Mouse (Mus musculus) myocyte (in vitro differentiated cells): ENCODE data around the gene Ppp1r13l. TPM values are rescaled to one million over a fixed set of nuclear protein-coding genes. Genes with fewer than 3 reads are reported as not detected.

Experiments
- H3K27me3 ChIP-seq: one replicate; pipeline ENCODE4 v1.6.1; 2011; ENCODE audit not compliant: control insufficient read depth, insufficient read depth, insufficient read length
- H3K36me3 ChIP-seq: one replicate; pipeline ENCODE4 v1.6.1; 2011; ENCODE audit not compliant: control insufficient read depth, insufficient read depth
- H3K4me2 ChIP-seq: one replicate; pipeline ENCODE4 v1.6.1; 2011; ENCODE audit warnings: low read depth, control low read depth
- H3K4me3 ChIP-seq: one replicate; pipeline ENCODE4 v1.5.1; 2011; ENCODE audit warnings: mild to moderate bottlenecking, control low read depth, moderate library complexity
- H3K79me2 ChIP-seq: one replicate; pipeline ENCODE4 v1.6.1; 2011; ENCODE audit not compliant: control insufficient read depth, insufficient read depth
- H3ac ChIP-seq: one replicate; pipeline ENCODE4 v1.6.1; 2011; ENCODE audit not compliant: control insufficient read depth, insufficient read length
- CEBPB ChIP-seq: IDR thresholded peaks from 2 replicates; pipeline ENCODE4 v1.6.1; 2011; ENCODE audit warnings: mild to moderate bottlenecking, moderate library complexity; ENCODE audit not compliant: poor library complexity, insufficient read depth, severe bottlenecking
- E2F4 ChIP-seq: IDR thresholded peaks from one replicate; pipeline ENCODE4 v1.6.1; 2011; ENCODE audit warnings: mild to moderate bottlenecking, control low read depth, moderate library complexity; ENCODE audit not compliant: insufficient read depth
- MAX ChIP-seq: IDR thresholded peaks from one replicate; pipeline ENCODE4 v1.6.1; 2011; ENCODE audit warnings: low read depth, mild to moderate bottlenecking, control low read depth
- MYOD1 ChIP-seq, 3 experiments: IDR thresholded peaks; one replicate each; pipeline ENCODE4 v1.6.1; 2011; ENCODE audit warnings: control low read depth in 2 of 3, low read depth in 2 of 3, mild to moderate bottlenecking in 2 of 3, moderate library complexity in 1 of 3; ENCODE audit not compliant: insufficient read length in 2 of 3, control insufficient read depth in 1 of 3
- MYOG ChIP-seq, 3 experiments: IDR thresholded peaks; one replicate each; pipeline ENCODE4 v1.6.1; 2011; ENCODE audit warnings: control low read depth in 2 of 3, low read depth in 2 of 3, mild to moderate bottlenecking in 2 of 3; ENCODE audit not compliant: insufficient read length in 2 of 3, control insufficient read depth in 1 of 3, insufficient read depth in 1 of 3
- POLR2A ChIP-seq: IDR thresholded peaks from one replicate; pipeline ENCODE4 v1.6.1; 2011; ENCODE audit warnings: low read depth, mild to moderate bottlenecking, control low read depth, moderate library complexity; ENCODE audit not compliant: insufficient read length
- POLR2AphosphoS2 ChIP-seq: IDR thresholded peaks from one replicate; pipeline ENCODE4 v1.6.1; 2011; ENCODE audit warnings: low read depth, control low read depth; ENCODE audit not compliant: insufficient read length
- REST ChIP-seq: IDR thresholded peaks from one replicate; pipeline ENCODE4 v1.6.1; 2011; ENCODE audit warnings: mild to moderate bottlenecking, control low read depth, moderate library complexity; ENCODE audit not compliant: insufficient read depth, insufficient read length
- SRF ChIP-seq: IDR thresholded peaks from one replicate; pipeline ENCODE4 v1.6.1; 2011; ENCODE audit warnings: low read depth; ENCODE audit not compliant: control insufficient read depth, insufficient read length
- TCF12 ChIP-seq: IDR thresholded peaks from one replicate; pipeline ENCODE4 v1.6.1; 2011; ENCODE audit warnings: mild to moderate bottlenecking, control low read depth; ENCODE audit not compliant: poor library complexity, insufficient read depth, severe bottlenecking
- TCF3 ChIP-seq: IDR thresholded peaks from one replicate; pipeline ENCODE4 v1.6.1; 2011; ENCODE audit warnings: low read depth, control low read depth; ENCODE audit not compliant: insufficient read length
- USF1 ChIP-seq: IDR thresholded peaks from one replicate; pipeline ENCODE4 v1.6.1; 2011; ENCODE audit warnings: low read depth, mild to moderate bottlenecking, control low read depth, moderate library complexity
- polyA plus RNA-seq: library from polyadenylated mRNA; unstranded; fragments of >200 nt; fragmentation: generic; extraction: Trizol; gene quantifications from one replicate; pipeline ENCODE4 v1.2.1, GENCODE M21; 2012; ENCODE audit warnings: missing spikeins

Gene Ppp1r13l
- polyA plus RNA-seq, 1 experiment: 36.0 TPM

DNA sequence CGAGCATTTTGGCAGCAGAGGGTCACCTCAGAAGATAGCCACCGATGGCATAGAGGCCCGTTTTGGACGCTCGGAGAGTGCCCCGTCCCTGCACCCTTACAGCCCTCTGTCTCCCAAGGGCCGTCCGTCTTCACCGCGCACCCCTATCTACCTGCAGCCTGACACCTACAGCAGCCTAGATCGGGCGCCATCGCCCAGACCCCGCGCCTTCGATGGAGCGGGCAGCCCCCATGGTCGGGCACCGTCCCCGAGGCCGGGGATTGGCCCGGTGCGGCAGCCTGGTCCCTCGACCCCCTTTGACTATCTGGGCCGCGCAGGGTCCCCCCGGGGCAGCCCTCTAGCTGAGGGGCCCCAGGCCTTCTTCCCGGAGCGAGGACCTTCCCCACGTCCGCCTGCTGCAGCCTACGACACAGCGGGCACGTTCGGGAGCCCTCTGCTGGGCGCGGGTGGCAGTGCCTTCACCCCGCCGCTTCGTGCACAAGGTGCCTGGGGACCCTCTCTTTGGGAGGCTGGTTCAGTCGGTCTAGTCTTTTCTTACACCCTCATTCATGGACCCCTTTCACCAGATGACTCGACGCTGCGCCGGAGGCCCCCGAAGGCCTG, 10.4 kb downstream of the Ppp1r13l start:
- no peak overlapping the region for H3ac ChIP-seq
- H3K36me3 ChIP-seq: peaks cover 5% of the 10 kb centered on the region
- H3K4me3 ChIP-seq: no peak overlapping the region
- H3K4me2 ChIP-seq: no peak overlapping the region
- H3K27me3 ChIP-seq: no peaks in the 10 kb centered on the region
- H3K79me2 ChIP-seq: peaks cover 16% of the 10 kb centered on the region
- no peak for TF ChIP-seq REST
- no peak for TF ChIP-seq MYOG (IDR thresholded peaks at IDR 0.05; ENCODE audit: control insufficient read depth in 1 of 3, insufficient read depth in 1 of 3, insufficient read length in 2 of 3, low read depth in 2 of 3)
- TF ChIP-seq MAX: no peak
- TF ChIP-seq POLR2AphosphoS2: no peak
- no peak for TF ChIP-seq CEBPB
- TF ChIP-seq SRF: no peak

GRCm38 (mm10) chr7:19373367-19373766, 13.8 kb downstream of the Ppp1r13l start:
- Histone ChIP-seq H3K27me3 (no peaks in the 10 kb centered on the region), H3K4me3 (no peak overlapping the region), H3K79me2 (no peaks in the 10 kb centered on the region), H3K4me2 (no peak overlapping the region), H3K36me3 (peaks cover 5% of the 10 kb centered on the region), H3ac (no peak overlapping the region)
- TF ChIP-seq REST (no peak), TCF12 (no peak), USF1 (no peak), POLR2AphosphoS2 (no peak), TCF3 (no peak), MAX (no peak), MYOD1 (IDR thresholded peaks at IDR 0.05; ENCODE audit: control insufficient read depth in 1 of 3, insufficient read length in 2 of 3, low read depth in 2 of 3) (no peak), MYOG (IDR thresholded peaks at IDR 0.05; ENCODE audit: control insufficient read depth in 1 of 3, insufficient read depth in 1 of 3, insufficient read length in 2 of 3, low read depth in 2 of 3) (no peak), E2F4 (no peak), POLR2A (no peak)

GRCm38 (mm10) chr7:19375368-19375767, 15.8 kb downstream of the Ppp1r13l start:
- Histone ChIP-seq H3K4me2 (no peak overlapping the region), H3K27me3 (no peaks in the 10 kb centered on the region), H3K4me3 (no peak overlapping the region), H3K79me2 (no peaks in the 10 kb centered on the region), H3ac (no peak overlapping the region), H3K36me3 (peaks cover 5% of the 10 kb centered on the region)
- TF ChIP-seq SRF: no peak
- TF ChIP-seq USF1: no peak
- no peak for TF ChIP-seq REST
- TF ChIP-seq MAX: no peak
- no peak for TF ChIP-seq MYOD1 (IDR thresholded peaks at IDR 0.05; ENCODE audit: control insufficient read depth in 1 of 3, insufficient read length in 2 of 3, low read depth in 2 of 3)
- no peak for TF ChIP-seq POLR2A
- no peak for TF ChIP-seq TCF12
- no peak for TF ChIP-seq E2F4
- no peak for TF ChIP-seq MYOG (IDR thresholded peaks at IDR 0.05; ENCODE audit: control insufficient read depth in 1 of 3, insufficient read depth in 1 of 3, insufficient read length in 2 of 3, low read depth in 2 of 3)
- TF ChIP-seq POLR2AphosphoS2: no peak
- no peak for TF ChIP-seq CEBPB
- TF ChIP-seq TCF3: no peak

GRCm38 (mm10) chr7:19376019-19376418, 16.5 kb downstream of the Ppp1r13l start:
- no peaks in the 10 kb centered on the region for H3K27me3 ChIP-seq
- H3ac ChIP-seq: no peak overlapping the region
- peaks cover 5% of the 10 kb centered on the region for H3K36me3 ChIP-seq
- H3K79me2 ChIP-seq: no peaks in the 10 kb centered on the region
- H3K4me2 ChIP-seq: no peak overlapping the region
- TF ChIP-seq MYOG (IDR thresholded peaks at IDR 0.05; ENCODE audit: control insufficient read depth in 1 of 3, insufficient read depth in 1 of 3, insufficient read length in 2 of 3, low read depth in 2 of 3) (no peak), SRF (no peak), USF1 (no peak)
- no peak overlapping the region for H3K4me3 ChIP-seq

DNA sequence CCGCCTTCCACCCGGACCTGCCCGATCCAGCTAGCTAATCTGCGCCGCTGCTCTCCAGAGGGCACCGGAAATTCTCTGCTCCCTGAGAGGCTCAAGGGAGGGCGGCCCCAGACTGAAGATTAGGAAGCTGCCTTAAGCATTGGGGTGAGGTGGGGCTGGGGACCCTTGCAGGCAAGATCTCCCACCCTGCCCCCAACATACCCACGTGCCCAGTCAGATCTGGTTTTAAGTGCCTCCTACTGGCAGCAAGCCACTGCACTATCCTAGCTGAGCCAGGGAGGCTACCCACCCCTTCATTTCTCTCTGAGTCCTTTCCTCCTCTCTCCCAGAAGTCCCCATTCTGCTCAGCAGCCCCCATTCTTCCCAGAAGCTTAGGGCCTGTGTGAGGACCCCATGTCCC, 18.5 kb downstream of the Ppp1r13l start:
- Histone ChIP-seq H3K79me2 (peaks cover 9% of the 10 kb centered on the region), H3K4me3 (no peak overlapping the region), H3K36me3 (peaks cover 5% of the 10 kb centered on the region), H3K27me3 (no peaks in the 10 kb centered on the region), H3K4me2 (no peak overlapping the region), H3ac (no peak overlapping the region)
- TF ChIP-seq TCF12 (no peak), CEBPB (no peak), POLR2A (no peak), TCF3 (no peak), MAX (no peak), MYOG (IDR thresholded peaks at IDR 0.05; ENCODE audit: control insufficient read depth in 1 of 3, insufficient read depth in 1 of 3, insufficient read length in 2 of 3, low read depth in 2 of 3) (no peak), REST (no peak), USF1 (no peak), SRF (no peak), E2F4 (no peak), POLR2AphosphoS2 (no peak), MYOD1 (IDR thresholded peaks at IDR 0.05; ENCODE audit: control insufficient read depth in 1 of 3, insufficient read length in 2 of 3, low read depth in 2 of 3) (no peak)
